Mouse (Mus musculus) kidney, postnatal 14 days (tissue): ENCODE measurements around the gene Slx.
"Not testable (repeated sequence)": the region's sequence is repeated elsewhere in the genome, so short reads cannot be mapped to it uniquely, and the experiment has no call there.

Experiments
- DNase-seq: peaks from one replicate; pipeline ENCODE4 v3.0.0; 2022; ENCODE audit warnings: mixed read lengths

The Slx gene

DNA sequence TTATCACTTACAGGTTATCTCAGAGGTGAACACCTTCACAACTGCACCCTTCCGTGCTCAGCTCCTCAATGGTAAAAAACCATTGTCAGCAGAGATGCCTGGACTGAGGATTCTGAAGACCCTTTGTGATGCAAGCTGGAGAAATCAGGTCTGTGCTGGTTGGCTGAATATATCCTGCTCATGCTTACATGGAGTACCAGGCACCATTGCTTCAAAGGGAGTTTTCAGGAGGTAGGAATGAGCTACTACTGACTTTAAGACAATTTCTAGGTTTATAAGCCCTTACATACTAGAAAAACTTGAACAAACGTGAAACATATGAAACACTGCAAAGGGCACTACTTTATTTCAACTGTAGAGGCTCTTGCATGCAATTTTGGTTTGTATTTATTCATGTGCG lies at the start of gene Slx:
Slx (minus strand) TSS at position 101 of the 400 bp plus-strand sequence.
- DNase-seq, result not testable (repeated sequence)
